Mouse (Mus musculus): Measurements from ENCODE around the gene Prss21. TPM values are rescaled to one million over a fixed set of nuclear protein-coding genes. Genes with fewer than 3 reads are reported as not detected.

Gene Prss21
- not detected in 2 replicates for polyA plus RNA-seq (2012)

DNA sequence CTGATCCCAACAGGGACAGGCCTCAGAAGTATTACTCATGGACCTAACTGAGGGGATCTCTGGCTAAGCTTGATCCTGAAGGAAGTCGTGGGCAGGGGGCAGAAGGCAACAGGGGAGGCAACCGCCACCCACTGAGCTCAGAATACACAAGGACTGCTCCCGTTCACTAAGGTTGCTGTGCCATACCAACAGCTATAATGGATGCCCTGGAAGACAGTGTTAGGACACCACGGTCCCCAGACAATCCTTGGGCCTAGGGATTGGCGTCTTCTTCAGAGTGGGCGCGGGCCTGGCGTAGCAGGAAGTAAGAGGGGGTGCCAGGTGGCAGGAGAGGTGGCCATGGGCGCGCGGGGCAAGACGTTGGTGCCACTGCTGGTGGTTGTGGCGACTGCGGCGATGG, at the start of gene Prss21:
Gene Prss21, plus strand, starts transcription at position 301 of the 400 bp plus-strand sequence.
- no peak for TF ChIP-seq GATA1 (IDR thresholded peaks at IDR 0.05; ENCODE audit: low read length)

DNA sequence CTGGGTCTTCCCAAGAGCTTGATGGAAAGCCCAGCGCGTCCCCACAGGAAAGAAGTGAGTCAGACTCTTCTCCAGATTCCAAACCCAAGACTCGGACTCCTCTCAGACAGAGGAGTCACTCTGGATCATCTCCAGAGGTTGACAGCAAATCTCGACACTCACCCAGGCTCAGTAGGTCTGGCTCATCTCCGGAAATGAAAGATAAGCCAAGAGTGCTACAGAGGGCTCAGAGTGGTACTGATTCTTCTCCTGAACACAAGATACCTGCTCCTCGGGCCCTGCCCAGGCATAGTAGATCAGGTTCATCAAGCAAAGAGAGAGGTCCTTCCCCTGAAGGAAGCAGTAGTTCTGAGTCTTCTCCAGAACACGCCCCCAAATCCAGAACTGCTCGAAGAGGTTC, 49.3 kb upstream of the Prss21 start:
- no peak for TF ChIP-seq GATA1 (IDR thresholded peaks at IDR 0.05; ENCODE audit: low read length)

DNA sequence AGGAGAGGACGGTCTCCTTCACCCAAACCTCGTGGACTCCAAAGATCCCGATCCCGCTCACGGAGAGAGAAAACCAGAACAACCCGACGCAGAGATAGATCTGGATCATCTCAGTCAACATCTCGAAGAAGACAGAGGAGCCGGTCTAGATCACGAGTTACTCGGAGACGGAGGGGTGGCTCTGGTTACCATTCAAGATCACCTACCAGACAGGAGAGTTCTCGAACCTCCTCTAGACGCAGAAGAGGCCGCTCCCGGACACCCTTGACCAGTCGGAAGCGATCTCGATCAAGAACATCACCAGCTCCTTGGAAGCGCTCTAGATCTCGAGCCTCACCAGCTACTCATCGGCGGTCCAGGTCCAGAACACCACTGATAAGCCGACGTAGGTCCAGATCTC, 48.6 kb upstream of the Prss21 start:
- no peak for TF ChIP-seq GATA1 (IDR thresholded peaks at IDR 0.05; ENCODE audit: low read length)

DNA sequence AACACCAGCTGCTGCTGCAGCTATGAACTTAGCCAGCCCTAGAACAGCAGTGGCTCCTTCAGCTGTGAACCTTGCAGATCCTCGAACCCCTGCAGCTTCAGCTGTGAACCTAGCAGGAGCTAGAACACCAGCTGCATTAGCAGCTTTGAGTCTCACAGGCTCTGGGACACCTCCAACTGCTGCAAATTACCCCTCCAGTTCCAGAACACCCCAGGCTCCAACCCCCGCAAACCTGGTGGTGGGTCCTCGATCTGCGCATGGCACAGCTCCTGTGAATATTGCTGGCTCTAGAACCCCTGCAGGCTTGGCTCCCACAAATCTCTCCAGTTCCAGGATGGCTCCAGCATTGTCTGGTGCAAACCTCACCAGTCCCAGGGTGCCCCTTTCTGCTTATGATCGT, 47.1 kb upstream of the Prss21 start:
- TF ChIP-seq GATA1 (IDR thresholded peaks at IDR 0.05; ENCODE audit: low read length), result no peak

DNA sequence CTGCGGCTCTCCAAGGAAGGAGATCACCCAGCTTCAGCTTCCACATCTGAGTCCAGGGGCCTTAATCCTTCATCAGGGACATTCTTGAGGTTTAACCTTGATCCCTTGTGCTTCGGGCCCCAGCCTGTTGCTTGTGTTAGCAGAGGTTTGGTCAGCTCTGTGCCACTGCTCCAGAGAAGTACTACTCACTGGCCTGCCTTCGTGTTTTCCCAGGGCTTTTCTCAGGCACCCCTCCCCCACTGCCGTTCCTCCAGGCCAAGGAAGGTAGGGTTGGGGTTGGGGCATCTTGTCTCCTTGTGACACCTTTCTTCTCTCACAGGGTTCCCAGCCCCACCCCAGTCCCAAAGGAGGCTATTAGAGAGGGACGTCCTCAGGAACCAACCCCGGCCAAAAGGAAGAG, 45.8 kb upstream of the Prss21 start:
- TF ChIP-seq GATA1 (IDR thresholded peaks at IDR 0.05; ENCODE audit: low read length), result no peak

DNA sequence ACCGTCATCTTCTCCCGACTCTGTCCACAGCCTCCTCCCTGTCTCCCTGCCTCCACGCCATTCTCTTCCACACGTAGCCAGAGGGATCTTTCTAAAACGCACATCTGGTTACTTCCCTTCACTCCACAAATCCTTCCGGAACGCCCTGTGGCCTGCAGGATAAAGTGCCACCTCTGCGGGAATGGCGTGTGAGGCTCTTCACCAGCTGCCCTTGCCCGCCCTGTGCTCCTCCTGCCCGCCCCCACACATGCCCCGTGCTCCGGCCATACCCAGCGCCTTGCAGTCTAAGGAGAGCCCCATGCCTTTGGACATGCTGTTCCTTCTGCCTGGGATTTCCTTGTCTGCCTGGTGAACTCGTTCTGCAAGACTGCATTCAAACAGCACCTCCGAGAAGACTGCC, 44.8 kb upstream of the Prss21 start:
- no peak for TF ChIP-seq GATA1 (IDR thresholded peaks at IDR 0.05; ENCODE audit: low read length)

DNA sequence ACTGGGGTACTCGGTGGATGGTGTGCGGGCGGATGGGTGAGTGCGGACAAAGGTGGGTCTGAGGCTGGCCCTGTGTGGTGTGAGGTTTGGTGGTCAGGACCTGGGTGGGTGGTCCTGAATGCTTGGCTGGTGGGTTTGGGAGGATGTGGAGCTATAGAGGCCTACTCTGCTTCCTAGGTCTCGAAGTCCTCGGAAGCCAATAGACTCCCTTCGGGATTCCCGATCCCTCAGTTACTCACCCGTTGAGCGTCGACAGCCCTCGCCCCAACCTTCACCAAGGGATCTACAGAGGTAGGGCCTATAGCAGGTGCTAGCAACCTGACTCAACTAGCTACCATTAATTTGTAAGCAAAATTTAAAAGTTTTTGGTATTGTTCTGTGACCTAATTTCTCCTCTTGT, 44.2 kb upstream of the Prss21 start:
- no peak for TF ChIP-seq GATA1 (IDR thresholded peaks at IDR 0.05; ENCODE audit: low read length)

DNA sequence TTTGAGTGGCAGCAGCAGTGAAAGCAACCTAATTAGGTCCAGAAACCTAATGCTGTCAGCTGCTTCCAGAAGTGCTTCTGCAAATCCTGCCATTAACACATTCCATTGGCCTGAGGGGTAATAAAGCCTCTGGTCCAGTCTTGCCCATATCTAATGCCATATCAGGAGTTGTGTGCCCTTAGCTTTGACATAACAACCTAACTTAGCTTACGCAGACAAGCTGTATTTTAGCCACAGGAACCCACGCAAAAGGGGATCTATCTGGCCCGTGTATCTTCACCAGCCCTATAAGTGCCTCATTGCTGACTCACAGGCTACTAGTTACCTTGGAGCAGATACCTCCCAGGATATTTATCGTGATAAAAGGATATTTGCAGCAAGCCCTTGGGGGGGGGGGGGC, 42.3 kb upstream of the Prss21 start:
- TF ChIP-seq GATA1 (IDR thresholded peaks at IDR 0.05; ENCODE audit: low read length), result no peak

DNA sequence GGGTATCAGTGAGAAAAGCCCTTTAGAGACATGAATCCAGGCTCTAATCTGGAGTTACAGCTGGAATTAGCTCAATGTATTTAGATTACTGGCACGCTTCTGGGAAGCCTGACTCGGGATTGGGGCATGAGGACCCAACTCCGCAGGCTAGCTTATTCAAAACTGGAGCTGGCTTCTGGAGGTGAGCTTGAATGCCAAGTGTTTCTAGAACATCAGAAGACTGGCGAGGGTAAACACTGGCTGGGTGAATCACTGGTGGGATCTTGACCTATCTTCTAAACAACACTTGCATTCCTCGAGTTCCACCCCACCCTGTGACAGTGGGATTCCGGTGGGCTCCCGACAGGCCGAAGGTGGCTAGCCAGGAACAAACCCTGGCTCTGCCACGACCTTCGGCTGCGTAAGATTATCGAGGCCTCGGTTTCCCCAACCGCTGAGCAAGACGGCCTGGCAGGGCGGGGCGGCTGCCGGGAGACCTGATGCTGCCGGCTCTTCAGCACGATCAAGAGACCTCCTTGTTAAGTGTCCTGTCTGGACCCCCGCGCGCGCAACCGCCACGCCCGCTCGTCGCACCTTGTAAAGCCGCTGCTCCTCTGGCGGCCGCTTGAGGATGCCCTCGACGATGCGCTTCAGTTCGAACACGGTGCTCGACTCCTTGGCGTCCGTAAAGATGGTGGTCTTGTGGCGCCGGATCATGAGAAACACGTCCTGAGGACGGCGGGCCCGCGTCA, 39.4 kb upstream of the Prss21 start:
- no peak for TF ChIP-seq GATA1 (IDR thresholded peaks at IDR 0.05; ENCODE audit: low read length)

DNA sequence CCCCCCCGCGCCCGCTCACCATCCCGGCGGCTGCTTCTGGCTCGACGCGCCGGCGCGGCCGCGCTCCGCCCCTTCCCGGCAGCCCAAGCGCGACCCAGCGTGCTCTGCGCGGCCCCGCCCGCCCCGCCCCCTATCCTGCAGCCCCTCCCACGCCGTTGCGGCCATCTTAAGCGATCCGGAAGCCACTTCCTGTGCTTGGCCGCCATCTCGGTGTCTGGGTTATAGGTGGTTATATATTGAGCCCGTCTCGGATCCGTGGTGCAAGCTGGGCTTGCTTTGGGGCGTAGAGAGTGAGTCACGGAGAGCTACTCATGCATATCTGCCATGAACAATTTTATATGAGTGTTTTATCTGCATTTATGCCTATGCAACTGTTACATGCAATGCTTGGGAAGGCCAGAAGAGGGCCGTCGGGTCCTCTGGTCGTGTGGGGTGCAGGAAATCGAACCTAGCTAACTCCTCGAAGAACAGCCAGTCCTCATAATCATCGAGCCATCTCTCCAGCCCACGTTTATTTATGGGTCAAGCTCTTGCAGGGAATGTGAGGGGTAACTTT, 38.7 kb upstream of the Prss21 start, which contains the start of gene Elob:
Gene Elob, minus strand, starts transcription at position 73 of the 556 bp plus-strand sequence.
- no peak for TF ChIP-seq GATA1 (IDR thresholded peaks at IDR 0.05; ENCODE audit: low read length)

DNA sequence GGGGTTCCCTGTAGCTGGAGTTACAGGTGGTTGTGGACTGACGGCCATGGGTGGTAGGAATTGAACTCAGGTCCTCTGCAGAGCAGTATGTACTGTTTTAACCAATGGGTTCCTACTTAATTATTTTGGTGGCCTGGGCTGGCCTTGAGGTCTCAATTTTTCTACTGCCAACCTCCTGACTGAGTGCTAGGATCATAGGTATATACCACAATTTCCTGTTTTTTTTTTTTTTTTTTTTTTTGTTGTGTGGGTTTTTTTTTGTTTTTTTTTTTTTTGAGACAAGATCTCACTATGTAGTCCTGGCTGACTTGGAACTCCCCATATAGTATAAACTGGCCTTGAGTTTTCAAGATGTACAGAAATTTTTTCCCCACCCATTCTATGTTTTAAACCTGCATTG, 36.7 kb upstream of the Prss21 start:
- TF ChIP-seq GATA1 (IDR thresholded peaks at IDR 0.05; ENCODE audit: low read length), result no peak

DNA sequence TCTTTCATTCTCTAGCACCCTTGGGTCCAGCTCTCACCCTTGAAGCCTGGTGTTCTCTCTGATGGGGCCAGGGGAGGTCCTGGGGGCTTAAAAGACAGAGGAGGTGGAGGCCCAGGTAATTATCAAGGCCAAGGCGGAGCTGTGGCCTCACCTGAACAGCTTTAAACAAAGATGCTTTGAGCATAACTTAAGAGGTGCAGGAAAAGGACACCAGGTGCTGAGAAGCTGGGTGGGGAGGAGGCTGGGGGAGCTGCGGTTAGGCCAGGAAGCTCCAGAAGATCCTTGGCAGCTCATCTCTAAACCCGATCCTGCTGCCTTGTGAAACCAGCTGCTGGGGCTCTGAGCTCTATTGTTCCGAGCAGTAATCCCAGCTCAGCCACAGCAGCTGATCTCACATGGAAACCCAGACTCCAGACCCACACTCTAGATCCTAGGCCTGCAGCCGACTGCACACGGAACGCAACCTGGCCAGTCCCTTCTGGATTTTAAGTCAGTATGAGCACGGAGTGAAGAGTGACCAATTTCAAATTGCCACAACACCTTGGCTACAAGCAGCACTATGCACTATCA, 31.8 kb upstream of the Prss21 start, which contains the start of gene Prss33:
Gene Prss33, minus strand, starts transcription at position 51 of the 570 bp plus-strand sequence.
- no peak for TF ChIP-seq GATA1 (IDR thresholded peaks at IDR 0.05; ENCODE audit: low read length)

DNA sequence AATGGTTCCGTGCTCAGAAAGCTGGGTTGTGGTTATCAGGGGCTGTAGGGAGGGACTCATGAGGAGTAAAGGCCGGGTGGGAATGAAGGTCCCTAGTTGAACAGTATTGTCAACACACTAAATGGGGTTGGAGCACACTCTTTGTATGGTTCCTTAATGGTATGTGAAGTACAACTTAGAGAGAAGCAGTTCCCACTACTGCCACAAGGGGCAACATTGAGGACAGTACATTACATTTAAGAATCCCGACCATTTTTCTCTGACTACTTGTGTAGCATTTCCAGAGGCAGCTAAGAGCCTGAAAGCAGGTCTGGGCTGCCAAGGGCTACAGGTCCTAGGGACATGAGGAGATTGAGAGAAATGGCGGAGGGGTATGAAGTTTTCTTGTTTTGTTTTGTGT, 26.7 kb upstream of the Prss21 start:
- TF ChIP-seq GATA1 (IDR thresholded peaks at IDR 0.05; ENCODE audit: low read length), result no peak

DNA sequence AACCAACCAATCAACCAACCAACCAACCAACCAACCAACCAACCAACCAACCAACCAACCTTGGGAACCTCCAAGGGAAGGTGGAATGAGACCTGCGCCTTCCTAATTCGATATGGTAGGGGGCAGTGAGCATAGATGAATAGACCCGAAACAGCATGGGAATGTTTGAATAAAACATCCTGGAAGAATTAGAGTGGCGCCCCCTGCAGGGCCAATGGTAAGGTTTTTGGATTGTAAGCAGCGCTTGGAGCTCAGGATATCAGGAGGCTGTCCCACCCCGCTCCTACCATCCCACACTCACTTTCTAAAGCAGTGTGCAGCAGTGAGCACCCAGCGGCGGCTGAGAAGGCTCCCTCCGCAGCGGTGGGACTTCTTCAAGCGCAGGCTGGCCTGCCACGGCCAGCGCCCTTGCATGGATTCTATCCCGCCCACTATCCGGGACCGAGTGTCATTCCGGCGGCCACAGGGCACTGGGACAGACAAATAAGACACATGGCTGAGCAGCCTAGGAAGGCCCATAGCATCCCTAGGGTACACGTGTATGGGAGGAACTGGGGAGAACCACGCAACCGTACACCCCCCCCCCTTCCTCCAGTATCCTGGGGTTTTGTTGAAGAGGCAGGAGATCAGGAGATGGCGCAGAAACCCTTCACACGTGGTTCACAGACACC, 24.6 kb upstream of the Prss21 start:
- no peak for TF ChIP-seq GATA1 (IDR thresholded peaks at IDR 0.05; ENCODE audit: low read length)

DNA sequence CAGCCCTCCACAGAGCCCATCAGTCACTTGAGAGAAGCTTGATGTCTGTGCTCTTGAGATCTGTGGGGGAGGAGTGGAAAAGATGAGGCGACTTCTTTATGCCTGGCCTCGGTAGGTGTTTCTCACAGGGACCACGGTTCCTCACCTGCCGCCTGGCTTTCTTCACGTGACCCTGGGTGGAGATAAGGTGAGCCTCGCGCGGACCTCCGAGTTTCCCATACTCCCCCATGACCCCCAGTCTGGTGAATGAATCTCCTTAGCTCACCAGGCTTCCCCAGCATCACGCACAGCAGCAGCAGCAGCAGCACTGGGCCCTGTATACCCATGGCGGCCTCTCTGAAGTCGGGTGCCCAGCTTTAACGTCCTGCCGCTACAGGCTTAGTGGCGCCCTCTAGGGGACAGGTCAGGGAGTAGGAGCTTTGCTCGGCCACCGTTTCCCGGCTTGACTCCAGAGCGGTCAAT, 24.0 kb upstream of the Prss21 start, which contains the start of the genes Prss32 and Prss41:
Gene Prss32, plus strand, starts transcription at position 44 of the 462 bp plus-strand sequence.
Gene Prss41, minus strand, starts transcription at position 361 of the 462 bp plus-strand sequence.
- TF ChIP-seq GATA1 (IDR thresholded peaks at IDR 0.05; ENCODE audit: low read length), result no peak

DNA sequence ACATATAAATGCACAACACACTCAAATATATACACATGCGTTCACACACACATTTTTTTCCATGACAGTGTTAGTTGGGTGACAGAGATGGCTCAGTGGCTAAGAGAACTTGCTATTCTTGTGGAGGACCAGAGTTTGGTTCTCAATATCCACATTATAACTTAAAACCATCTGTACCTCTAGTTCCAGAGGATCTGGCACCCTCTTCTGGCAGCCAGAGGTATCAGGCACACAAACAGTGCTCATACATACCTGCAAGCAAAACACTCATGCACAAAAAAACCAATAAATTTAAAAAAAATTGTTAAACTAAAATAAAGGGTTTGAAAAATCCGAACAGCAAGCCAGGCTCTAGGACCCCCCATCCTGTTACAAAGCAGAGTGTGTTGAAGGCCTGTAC, 17.8 kb upstream of the Prss21 start:
- TF ChIP-seq GATA1 (IDR thresholded peaks at IDR 0.05; ENCODE audit: low read length), result no peak

All from G1E-ER4 (cell line).